Mouse (Mus musculus) forebrain, embryonic 10.5 days (tissue): ENCODE data around the gene Hoxa7. TPM values are rescaled to one million over a fixed set of nuclear protein-coding genes. Genes with fewer than 3 reads are reported as not detected.

Experiments used
- DNase-seq: peaks from one replicate; pipeline ENCODE4 v3.0.0-alpha.2; 2017; ENCODE audit warnings: low spot score; ENCODE audit errors: extremely low spot score
- H3K27ac ChIP-seq: fragments of 300-500 bp; sonication (generic); 2 replicates; pipeline ENCODE4 v1.5.1; 2016; ENCODE audit warnings: mild to moderate bottlenecking
- H3K27me3 ChIP-seq: fragments of 300-500 bp; sonication (generic); 2 replicates; pipeline ENCODE4 v1.6.1; 2016; ENCODE audit warnings: mild to moderate bottlenecking; ENCODE audit not compliant: poor library complexity, severe bottlenecking
- H3K36me3 ChIP-seq: fragments of 300-500 bp; sonication (generic); replicated peaks from 2 replicates; pipeline ENCODE4 v1.6.1; 2016; ENCODE audit warnings: mild to moderate bottlenecking, moderate library complexity
- H3K4me1 ChIP-seq: fragments of 300-500 bp; sonication (generic); 2 replicates; pipeline ENCODE4 v1.6.1; 2016
- H3K4me3 ChIP-seq: fragments of 300-500 bp; sonication (generic); 2 replicates; pipeline ENCODE4 v1.5.1; 2016; ENCODE audit warnings: mild to moderate bottlenecking, moderate library complexity
- H3K9me3 ChIP-seq: fragments of 300-500 bp; sonication (generic); 2 replicates; pipeline ENCODE4 v1.6.1; 2016; ENCODE audit warnings: mild to moderate bottlenecking, moderate library complexity
- WGBS: fragments of 180-500 bp; shearing (Covaris S2); methylation state at CpG from one replicate; pipeline ENCODE4 v1.1.7; 2016; 5-methylcytosine and 5-hydroxymethylcytosine counted together
- polyA plus RNA-seq: library from polyadenylated mRNA; unstranded; fragments of >200 nt; fragmentation: Nextera tagmentation; extraction: Ambion mirVana; gene quantifications from 2 replicates; pipeline ENCODE4 v1.2.1, GENCODE M21; 2016

The Hoxa7 gene
- polyA plus RNA-seq, 1 experiment from 2014 or later: not detected

DNA sequence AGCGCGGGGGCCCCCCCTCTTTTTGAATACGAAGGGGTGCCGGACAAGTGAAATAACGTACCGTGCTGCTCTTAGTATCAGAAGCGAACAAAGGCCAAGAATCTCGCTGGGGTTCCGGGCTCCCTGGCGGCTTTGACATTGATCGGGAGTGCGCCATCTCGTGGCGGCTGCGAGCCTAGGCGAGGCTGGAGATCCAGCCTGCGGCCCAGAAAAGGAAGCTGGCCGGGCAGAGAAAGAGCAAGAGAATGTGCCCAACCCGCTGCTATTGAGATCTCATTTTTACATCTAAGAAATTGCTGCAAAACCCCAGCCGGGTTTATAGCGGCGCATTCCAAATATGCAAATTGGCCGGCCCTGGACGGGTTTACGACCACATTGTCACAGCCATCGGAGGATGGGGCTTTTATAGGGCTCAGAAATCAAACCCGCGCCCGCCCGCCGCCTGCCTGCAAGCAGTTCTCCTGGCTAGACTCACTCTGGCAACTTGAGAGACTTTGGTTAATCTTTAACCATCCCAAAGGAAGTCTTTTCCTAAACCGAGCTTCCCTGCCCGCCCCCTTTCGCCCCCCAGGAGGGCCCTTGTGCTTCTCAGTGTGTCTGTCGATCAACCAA, 18.8 kb upstream of the Hoxa7 start, which contains the start of gene Hoxa10:
Hoxa10 (minus strand) TSS at position 466 of the 612 bp plus-strand sequence.
- peak within 1 kb of the TSS; percentile 24; the same call in 1 of the 2 replicates for H3K4me3 ChIP-seq
- WGBS: 1% methylated on average over 35 of the region's 35 CpGs
- peaks cover 15% of the 10 kb centered on the region for H3K4me1 ChIP-seq

DNA sequence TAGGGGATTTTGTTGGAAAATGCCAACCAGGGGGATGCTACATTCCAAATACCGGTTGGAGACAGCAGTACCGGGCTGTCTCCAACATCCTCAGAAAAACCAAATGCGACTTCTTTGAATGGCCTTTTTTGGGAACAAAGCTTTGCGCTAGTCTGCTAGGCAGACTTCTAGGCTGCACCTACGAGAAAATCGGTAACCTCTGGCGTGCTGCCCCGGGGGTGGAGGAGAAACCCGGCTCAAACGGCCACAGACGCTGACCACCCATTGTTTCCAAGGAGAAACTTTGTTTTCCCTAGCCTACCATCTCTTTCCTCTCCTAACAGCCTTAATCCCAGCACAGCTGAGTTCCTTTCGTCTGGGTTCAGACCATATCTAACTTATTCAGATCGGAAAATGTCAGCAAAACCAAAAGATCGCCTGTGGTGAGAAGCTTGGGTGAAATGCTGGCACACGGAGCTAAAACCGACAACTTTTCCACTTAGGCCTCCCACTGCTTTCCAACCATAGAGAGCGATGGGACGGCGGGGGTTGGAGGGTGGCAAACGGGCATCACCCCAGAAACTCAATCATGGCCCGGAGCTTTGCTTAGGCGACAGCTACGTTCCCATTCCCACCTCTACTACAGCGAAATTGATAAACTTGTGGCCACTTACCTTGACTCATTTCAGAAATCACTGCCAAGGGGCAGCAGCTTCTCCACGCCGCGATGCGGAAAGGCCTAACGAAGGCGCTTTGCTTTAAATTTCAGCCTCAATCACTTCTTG, 18.2 kb upstream of the Hoxa7 start:
- no peaks in the 10 kb centered on the region for H3K9me3 ChIP-seq
- peaks cover 100% of the 10 kb centered on the region for H3K27me3 ChIP-seq
- DNase-seq: no peak
- peaks cover 8% of the 10 kb centered on the region for H3K4me1 ChIP-seq
- H3K27ac ChIP-seq: no peak overlapping the region
- no peaks in the 10 kb centered on the region for H3K36me3 ChIP-seq
- WGBS: 2% methylated on average over 30 of the region's 30 CpGs
- peak overlapping the region; percentile 24; the same call in 1 of the 2 replicates for H3K4me3 ChIP-seq

More for the DNA sequence above, 18.8 kb upstream of the Hoxa7 start, which contains the start of gene Hoxa10:
- no peaks in the 10 kb centered on the region for H3K9me3 ChIP-seq
- peak; percentile 85 for DNase-seq
- H3K27me3 ChIP-seq: peaks cover 100% of the 10 kb centered on the region
- H3K27ac ChIP-seq: no peak within 1 kb of the TSS
- H3K36me3 ChIP-seq: no peaks in the 10 kb centered on the region

DNA sequence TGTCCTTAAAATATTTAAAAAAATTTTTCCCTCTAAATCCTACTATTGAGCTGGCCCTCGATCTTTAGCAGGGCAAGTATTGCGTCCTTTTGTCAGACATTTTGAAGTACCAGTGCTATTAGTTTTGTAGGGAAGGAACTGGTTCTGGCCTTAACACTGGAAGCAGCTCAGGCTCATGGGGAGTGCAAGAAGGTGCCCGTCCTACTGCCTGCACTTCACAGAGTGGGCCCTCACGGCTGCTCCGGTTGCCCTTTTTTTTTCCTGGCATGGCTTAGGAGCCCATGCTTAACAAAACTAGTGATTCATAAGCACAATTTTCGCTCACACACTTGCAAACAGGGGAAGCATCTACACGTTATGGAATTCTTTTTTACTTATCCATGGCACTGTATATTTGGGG, 17.3 kb upstream of the Hoxa7 start:
- no peak for DNase-seq

DNA sequence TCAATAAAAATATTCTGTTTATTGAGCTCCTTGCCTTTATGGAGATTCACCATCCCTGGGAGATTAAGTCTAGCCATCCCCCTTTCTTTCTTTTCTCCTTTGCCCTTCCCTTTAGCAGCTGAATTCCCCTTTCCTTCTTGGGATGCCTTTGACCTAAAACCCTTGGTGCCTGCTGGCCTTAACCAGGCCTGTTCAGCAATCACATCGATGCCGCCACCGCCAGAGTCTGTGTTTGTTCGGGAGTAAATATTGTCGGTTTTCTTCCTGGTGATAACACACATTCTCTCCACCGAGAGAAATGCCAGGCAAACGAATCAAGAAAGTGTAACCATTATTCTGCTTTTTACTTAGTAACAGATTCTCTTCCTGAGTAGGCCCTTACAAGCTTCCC, 16.5 kb upstream of the Hoxa7 start:
- Histone ChIP-seq H3K9me3 (no peaks in the 10 kb centered on the region), H3K4me1 (peaks cover 17% of the 10 kb centered on the region), H3K4me3 (no peak overlapping the region), H3K36me3 (no peaks in the 10 kb centered on the region), H3K27ac (no peak overlapping the region), H3K27me3 (peaks cover 100% of the 10 kb centered on the region)
- DNase-seq: no peak
- 3% methylated on average over 7 of the region's 7 CpGs for WGBS

More for the DNA sequence above, 17.3 kb upstream of the Hoxa7 start:
- no peak overlapping the region for H3K27ac ChIP-seq
- 3% methylated on average over 7 of the region's 7 CpGs for WGBS
- H3K4me1 ChIP-seq: peaks cover 14% of the 10 kb centered on the region
- H3K4me3 ChIP-seq: no peak overlapping the region
- H3K27me3 ChIP-seq: peaks cover 100% of the 10 kb centered on the region
- H3K36me3 ChIP-seq: no peaks in the 10 kb centered on the region
- H3K9me3 ChIP-seq: no peaks in the 10 kb centered on the region

DNA sequence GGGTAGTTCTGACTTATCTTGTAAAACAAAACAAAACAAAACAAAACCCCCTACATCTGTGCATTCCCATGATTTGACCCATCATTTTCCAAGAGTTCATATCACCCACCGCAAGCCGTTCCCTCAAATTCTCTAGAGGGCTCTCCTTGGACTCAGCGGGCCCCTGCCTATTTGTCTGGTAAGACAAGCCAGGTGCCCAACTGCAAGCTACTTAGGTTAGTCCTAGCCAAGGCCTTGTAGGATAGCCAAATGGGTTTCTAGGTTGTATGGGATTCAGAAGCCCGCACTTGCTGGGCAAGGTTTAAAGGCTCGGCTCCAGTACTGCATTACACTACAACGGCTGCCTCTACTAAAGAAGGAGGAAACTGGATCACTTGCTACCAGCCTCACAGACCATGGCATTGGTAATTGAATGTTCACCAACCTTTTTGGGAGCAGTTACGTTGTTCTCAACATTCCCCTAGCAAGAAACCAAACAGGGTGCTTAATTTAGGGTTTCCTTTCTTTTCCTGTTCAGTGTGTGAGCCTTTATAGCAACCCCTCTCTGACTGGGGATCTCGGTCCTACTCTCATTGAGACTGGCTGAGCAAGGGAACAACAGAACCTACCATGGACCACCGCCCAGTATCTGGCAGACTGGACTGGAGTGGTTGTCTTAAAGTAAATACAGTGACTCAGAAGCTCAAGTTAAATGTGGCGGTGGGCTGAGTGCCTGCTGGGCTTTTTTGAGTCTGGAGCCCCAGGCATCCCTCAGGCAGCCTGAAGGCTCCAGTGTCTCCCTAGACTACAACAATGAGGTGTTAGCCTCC, 15.9 kb upstream of the Hoxa7 start:
- Histone ChIP-seq H3K9me3 (no peaks in the 10 kb centered on the region), H3K27ac (no peak overlapping the region), H3K4me1 (peaks cover 17% of the 10 kb centered on the region), H3K27me3 (peaks cover 100% of the 10 kb centered on the region), H3K36me3 (no peaks in the 10 kb centered on the region), H3K4me3 (no peak overlapping the region)
- no peak for DNase-seq
- WGBS: 9% methylated on average over 10 of the region's 10 CpGs

DNA sequence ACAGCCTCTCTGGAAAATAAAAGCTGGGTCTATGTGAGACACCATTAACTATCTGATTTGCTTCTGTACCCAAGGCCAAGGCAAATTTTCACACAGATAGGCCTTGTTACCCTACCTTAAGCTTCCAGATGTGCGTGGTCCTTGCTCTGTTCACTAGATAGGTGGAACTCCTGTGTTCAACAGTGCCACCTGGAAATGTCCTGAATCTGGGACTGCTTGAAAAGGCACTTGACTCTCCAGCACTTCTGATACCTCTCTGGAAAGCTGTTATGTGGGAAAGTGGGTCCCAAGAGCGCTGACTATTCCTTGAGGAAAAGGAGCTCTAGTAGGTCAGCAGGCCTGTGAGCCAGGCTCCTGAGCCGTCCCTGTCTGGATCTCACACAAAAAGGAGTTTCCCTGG, 15.2 kb upstream of the Hoxa7 start:
- WGBS: 10% methylated on average over 3 of the region's 3 CpGs
- no peak for DNase-seq

DNA sequence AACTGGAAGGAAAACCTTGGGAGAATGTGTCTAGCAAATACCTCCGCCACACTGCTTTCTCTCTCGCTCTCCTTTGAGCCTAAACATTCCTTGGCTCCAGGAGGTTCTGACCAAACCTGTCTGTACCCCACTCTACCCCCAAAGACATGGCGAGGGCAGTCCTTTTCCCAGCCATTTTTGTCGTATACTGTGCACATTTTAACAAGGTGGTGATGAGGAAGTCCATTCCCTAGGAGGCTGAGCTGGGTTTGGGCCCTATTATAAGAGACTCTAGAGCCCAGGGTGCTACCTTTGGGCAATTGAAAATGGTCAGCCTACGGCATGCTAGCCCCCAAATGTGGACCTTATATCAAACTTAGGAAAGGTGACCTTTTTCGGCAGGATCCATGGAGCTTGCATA, 14.2 kb upstream of the Hoxa7 start:
- WGBS: 23% methylated on average over 6 of the region's 6 CpGs
- H3K4me3 ChIP-seq: no peak overlapping the region
- no peak for DNase-seq

More for the DNA sequence above, 15.2 kb upstream of the Hoxa7 start:
- Histone ChIP-seq H3K27me3 (peaks cover 100% of the 10 kb centered on the region), H3K36me3 (no peaks in the 10 kb centered on the region), H3K4me1 (peaks cover 17% of the 10 kb centered on the region), H3K4me3 (no peak overlapping the region), H3K9me3 (no peaks in the 10 kb centered on the region), H3K27ac (no peak overlapping the region)

DNA sequence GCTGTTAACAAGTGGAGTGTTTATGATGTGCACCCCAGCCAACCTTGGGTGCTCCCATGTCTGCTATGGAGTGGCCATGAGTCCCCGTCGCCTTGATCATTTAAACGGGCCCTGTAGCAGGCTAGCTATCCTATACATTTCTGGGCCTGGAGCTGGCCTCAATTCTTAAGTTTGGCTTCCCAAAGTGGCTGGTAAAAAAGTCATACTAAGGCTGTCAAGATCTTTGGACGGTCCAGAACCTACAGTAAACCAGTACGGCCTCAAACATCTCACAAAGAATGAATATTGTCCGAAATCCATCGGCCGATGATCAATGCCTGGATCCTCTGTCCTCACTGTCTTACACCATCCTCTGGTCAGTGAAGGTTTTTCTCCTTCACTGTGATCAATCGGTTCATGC, 13.6 kb upstream of the Hoxa7 start:
- no peak overlapping the region for H3K4me3 ChIP-seq
- H3K9me3 ChIP-seq: no peaks in the 10 kb centered on the region
- DNase-seq: no peak
- peaks cover 100% of the 10 kb centered on the region for H3K27me3 ChIP-seq
- H3K27ac ChIP-seq: no peak overlapping the region
- WGBS: 21% methylated on average over 9 of the region's 9 CpGs
- peaks cover 15% of the 10 kb centered on the region for H3K4me1 ChIP-seq
- no peaks in the 10 kb centered on the region for H3K36me3 ChIP-seq

More for the DNA sequence above, 14.2 kb upstream of the Hoxa7 start:
- H3K27ac ChIP-seq: no peak overlapping the region
- H3K27me3 ChIP-seq: peaks cover 100% of the 10 kb centered on the region
- H3K9me3 ChIP-seq: no peaks in the 10 kb centered on the region
- H3K4me1 ChIP-seq: peaks cover 17% of the 10 kb centered on the region
- no peaks in the 10 kb centered on the region for H3K36me3 ChIP-seq

DNA sequence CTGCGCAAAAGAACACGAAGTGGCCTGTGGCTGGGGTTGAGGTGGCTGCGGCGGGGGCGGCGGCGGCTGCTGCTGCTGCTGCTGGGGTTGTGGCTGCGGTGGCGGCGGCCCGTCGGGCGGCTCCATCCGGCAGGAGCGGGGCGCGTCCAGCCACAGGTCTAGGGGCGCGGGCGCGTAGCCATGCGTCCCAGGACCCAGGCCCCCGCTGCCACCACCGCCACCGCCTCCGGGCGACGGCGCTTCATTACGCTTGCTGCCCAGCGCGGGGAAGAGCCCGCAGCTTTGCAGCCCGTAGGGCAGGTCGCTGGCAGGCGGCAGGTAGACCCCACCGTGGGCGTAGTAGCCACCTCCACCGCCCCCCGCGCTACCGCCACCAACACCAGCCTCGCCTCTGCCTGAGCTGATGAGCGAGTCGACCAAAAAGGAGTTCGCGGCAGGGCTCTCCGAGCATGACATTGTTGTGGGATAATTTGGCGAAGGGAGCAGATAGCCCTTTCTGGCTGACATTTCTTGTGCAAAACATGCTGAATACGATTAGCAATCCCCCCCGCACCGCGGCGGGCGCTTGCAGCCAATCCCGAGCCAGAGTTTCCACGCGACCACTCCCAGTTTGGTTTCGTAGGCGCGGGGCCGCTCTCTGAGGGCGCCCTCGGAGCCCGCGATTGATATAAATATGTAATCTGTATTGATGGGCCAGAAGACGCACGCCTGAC, 12.9 kb upstream of the Hoxa7 start:
- H3K9me3 ChIP-seq: no peaks in the 10 kb centered on the region
- no peak overlapping the region for H3K27ac ChIP-seq
- 1% methylated on average over 66 of the region's 68 CpGs for WGBS
- H3K27me3 ChIP-seq: peaks cover 100% of the 10 kb centered on the region
- H3K4me1 ChIP-seq: peaks cover 13% of the 10 kb centered on the region
- H3K36me3 ChIP-seq: no peaks in the 10 kb centered on the region
- H3K4me3 ChIP-seq: 0 out of 2 replicates have a peak overlapping the region, but pooled peaks have one; percentile 2
- no peak for DNase-seq

DNA sequence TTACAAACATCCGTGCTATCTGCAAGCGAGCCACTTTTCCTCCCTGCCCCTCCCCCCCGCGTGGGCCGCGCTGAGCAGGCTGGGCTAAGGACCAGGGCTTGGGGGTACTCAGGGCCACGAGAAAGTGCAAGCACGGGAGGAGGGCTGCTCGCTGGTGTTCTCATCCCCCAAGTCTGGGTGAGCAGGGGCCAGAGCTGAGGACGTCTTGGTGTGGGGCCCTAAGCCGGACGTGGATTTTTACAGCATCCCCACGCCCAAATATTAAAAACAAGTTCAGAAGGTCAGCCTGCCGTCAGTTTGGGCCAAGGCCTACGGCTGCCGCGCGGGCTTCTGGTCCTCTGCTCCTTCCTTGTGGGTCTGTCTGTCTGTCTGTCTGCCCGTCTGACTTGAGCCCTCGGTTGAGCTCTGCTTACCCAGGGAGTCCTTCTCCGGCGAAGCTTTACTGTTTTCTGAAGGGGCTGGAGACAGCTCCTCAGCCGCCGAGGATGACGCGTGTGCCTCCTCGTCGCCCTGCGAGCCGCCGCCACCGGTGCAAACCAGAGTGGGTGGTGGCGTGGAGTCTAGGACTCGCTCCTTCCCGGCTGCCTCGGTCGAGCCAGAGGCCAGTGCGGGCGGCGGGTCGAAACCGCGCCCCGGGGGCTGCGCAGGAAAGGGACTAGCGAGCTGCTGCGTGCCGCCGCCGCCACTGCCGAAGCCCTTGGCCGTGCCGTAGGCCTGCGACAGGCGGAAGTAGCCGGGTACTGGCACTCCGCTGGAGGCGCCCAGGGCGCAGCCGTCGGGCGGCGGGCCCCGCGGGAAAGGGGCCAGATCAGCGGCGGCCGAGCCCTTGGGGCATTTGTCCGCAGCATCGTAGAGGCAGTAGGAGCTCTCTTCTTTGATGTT, 12.1 kb upstream of the Hoxa7 start:
- H3K4me3 ChIP-seq: 0 out of 2 replicates have a peak overlapping the region, but pooled peaks have one; percentile 2
- no peaks in the 10 kb centered on the region for H3K36me3 ChIP-seq
- H3K27ac ChIP-seq: no peak overlapping the region
- under 1% methylated on average over 70 of the region's 70 CpGs for WGBS
- DNase-seq: no peak
- H3K9me3 ChIP-seq: no peaks in the 10 kb centered on the region
- peaks cover 100% of the 10 kb centered on the region for H3K27me3 ChIP-seq
- H3K4me1 ChIP-seq: peaks cover 13% of the 10 kb centered on the region

DNA sequence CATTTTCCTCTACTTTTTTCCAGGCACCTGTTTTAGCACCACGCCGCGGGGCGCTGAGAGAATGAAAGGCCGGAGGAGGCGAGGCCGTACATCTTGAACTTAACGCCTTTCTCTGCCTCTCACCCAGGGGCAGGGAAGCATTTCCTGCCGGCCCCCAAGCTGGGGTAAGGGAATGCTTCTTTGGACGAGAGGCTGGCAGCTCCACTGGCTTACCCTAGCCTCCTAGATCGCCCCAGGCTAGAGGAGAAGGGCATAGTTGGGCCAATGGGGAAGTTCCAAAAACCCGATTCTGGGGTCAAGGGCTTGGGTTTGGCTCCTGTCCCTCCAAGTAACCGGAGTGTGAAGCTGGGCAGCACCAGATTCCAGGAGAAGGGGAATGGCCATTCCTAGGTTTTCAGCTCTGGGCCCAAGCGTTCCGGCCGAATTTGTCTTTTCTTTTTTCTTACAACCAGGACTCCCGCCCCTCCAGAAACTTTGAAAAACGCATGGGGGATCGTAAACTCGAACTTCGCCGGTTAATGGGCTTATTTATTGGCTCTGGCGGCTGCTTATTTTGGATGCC, 11.4 kb upstream of the Hoxa7 start:
- no peaks in the 10 kb centered on the region for H3K36me3 ChIP-seq
- H3K27me3 ChIP-seq: peaks cover 100% of the 10 kb centered on the region
- peaks cover 13% of the 10 kb centered on the region for H3K4me1 ChIP-seq
- DNase-seq: no peak
- WGBS: 3% methylated on average over 23 of the region's 23 CpGs
- H3K4me3 ChIP-seq: no peak overlapping the region
- no peaks in the 10 kb centered on the region for H3K9me3 ChIP-seq
- H3K27ac ChIP-seq: no peak overlapping the region
